Mouse (Mus musculus) midbrain, embryonic 12.5 days (tissue): ENCODE results near the gene Pde4d. TPM values are rescaled to one million over a fixed set of nuclear protein-coding genes. Genes with fewer than 3 reads are reported as not detected.
A peak's percentile ranks its signal among the peaks of the same experiment; 100 is the strongest.

Source experiments
- ATAC-seq: fragments of 200-750 bp; cut with Nextera tagmentation; 2 replicates; pipeline ENCODE4 v1.8.0; 2017; ENCODE audit warnings: low read depth, moderate TSS enrichment, moderate library complexity; ENCODE audit not compliant: low FRiP score
- H3K27ac ChIP-seq: fragments of 300-500 bp; sonication (generic); replicated peaks from 2 replicates; pipeline ENCODE4 v1.5.1; 2016; ENCODE audit warnings: mild to moderate bottlenecking
- H3K27me3 ChIP-seq: fragments of 300-500 bp; sonication (generic); 2 replicates; pipeline ENCODE4 v1.6.1; 2016; ENCODE audit warnings: mild to moderate bottlenecking
- H3K36me3 ChIP-seq: fragments of 300-500 bp; sonication (generic); 2 replicates; pipeline ENCODE4 v1.6.1; 2016
- H3K4me1 ChIP-seq: fragments of 300-500 bp; sonication (generic); 2 replicates; pipeline ENCODE4 v1.6.1; 2016
- H3K4me2 ChIP-seq: fragments of 300-500 bp; sonication (generic); replicated peaks from 2 replicates; pipeline ENCODE4 v1.6.1; 2016; ENCODE audit warnings: mild to moderate bottlenecking, moderate library complexity
- H3K4me3 ChIP-seq: fragments of 300-500 bp; sonication (generic); 2 replicates; pipeline ENCODE4 v1.5.1; 2016; ENCODE audit warnings: mild to moderate bottlenecking
- H3K9ac ChIP-seq: fragments of 300-500 bp; sonication (generic); replicated peaks from 2 replicates; pipeline ENCODE4 v1.6.1; 2016; ENCODE audit warnings: mild to moderate bottlenecking, moderate library complexity
- H3K9me3 ChIP-seq: fragments of 300-500 bp; sonication (generic); 2 replicates; pipeline ENCODE4 v1.6.1; 2016; ENCODE audit warnings: mild to moderate bottlenecking
- WGBS: fragments of 180-500 bp; shearing (Covaris S2); methylation state at CpG from one replicate; pipeline ENCODE4 v1.1.7; 2016; 5-methylcytosine and 5-hydroxymethylcytosine counted together
- polyA plus RNA-seq: library from polyadenylated mRNA; unstranded; fragments of >200 nt; fragmentation: Nextera tagmentation; extraction: Ambion mirVana; gene quantifications from 2 replicates; pipeline ENCODE4 v1.2.1, GENCODE M21; 2016

Pde4d gene
- polyA plus RNA-seq, 1 experiment from 2014 or later = 21.4 TPM

DNA sequence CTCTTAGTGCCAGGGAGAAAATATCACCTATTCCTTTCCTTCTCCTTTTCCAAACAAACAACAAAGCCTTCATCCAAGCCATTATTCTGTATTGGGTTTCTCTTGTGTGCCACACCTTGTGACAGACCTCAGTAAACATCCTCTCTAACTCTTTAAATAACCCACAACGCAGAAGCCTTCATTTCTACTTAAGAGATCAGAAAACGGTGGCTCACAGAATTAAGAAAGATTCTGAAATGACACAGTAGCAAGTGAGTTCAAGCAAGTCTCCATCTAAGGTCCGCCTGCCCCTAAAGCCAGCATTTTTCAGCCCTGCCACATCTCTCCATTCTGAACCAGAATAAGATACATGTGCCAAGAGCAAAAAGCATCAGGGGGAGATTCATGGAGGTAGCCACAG is 1370.4 kb downstream of the Pde4d start:
- no peaks in the 10 kb centered on the region for H3K9me3 ChIP-seq
- no peak overlapping the region for H3K27ac ChIP-seq
- peaks cover 34% of the 10 kb centered on the region for H3K4me1 ChIP-seq
- no peak for ATAC-seq
- no peak overlapping the region for H3K4me3 ChIP-seq
- H3K4me2 ChIP-seq = no peak overlapping the region
- H3K36me3 ChIP-seq = no peaks in the 10 kb centered on the region
- H3K27me3 ChIP-seq = no peaks in the 10 kb centered on the region
- no peak overlapping the region for H3K9ac ChIP-seq
- WGBS = 72% methylated on average over 3 of the region's 3 CpGs

DNA sequence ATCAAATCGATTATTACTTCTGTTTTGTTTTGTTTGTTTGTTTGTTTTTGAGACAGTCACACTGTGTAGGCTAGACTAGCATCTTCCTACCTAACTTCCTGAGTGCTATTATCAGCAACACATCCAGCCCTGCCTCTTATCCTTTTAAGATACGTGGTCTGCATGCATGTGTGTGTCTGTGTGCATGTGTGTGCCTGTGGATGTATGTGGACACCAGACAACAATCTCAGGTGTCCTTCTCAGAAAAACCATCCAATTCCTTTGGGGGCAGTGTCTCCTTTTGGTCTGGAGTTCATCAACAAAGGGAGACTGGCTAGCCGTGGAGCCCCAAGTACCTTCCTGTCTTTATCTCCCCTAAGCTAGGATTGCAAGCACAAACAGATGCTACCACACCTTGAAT is 1371.1 kb downstream of the Pde4d start:
- H3K36me3 ChIP-seq = no peaks in the 10 kb centered on the region
- H3K4me1 ChIP-seq = peaks cover 34% of the 10 kb centered on the region
- H3K27ac ChIP-seq = peak overlapping the region; percentile 93; the same call in 1 of the 2 replicates
- no peak overlapping the region for H3K9ac ChIP-seq
- no peaks in the 10 kb centered on the region for H3K9me3 ChIP-seq
- no peak overlapping the region for H3K4me2 ChIP-seq
- no peaks in the 10 kb centered on the region for H3K27me3 ChIP-seq
- no peak overlapping the region for H3K4me3 ChIP-seq
- ATAC-seq = no peak
- WGBS = 70% methylated on average over 3 of the region's 3 CpGs

DNA sequence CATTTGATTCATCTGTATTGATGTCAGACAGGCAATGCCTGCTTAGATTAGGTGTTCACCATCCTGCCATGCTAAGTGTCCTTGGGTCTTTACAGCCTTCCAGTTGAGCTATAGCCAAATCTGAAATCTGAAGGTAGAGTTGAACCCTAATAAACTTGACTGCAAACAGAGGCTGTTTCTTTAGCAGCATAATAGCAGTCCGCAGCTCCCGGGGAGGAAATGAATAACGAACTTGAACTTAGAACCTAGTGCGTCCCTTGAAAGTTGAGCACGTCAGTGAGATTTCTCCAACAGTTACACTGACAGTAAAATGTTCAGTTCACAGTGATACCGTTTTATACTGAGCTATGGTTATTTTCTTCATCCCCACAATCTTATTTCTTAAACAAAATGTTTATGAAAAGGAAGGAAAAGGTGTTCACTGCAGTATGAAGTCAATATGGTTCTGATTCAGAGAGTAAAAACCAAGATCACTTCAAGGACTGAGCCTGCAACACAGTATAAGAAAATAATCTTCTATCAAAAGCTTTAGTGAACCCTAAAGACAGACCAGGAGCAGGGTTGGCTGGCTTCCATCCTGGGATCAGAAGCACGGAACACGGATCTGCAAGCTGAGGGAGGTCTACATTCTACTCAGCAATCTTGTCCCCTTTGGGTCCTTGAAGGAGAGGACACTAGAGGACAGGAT is 1372.1 kb downstream of the Pde4d start:
- H3K4me2 ChIP-seq = peak overlapping the region; percentile 48
- WGBS = 17% methylated on average over 8 of the region's 8 CpGs
- peak overlapping the region; percentile 93 for H3K27ac ChIP-seq
- H3K4me1 ChIP-seq = peaks cover 34% of the 10 kb centered on the region
- no peaks in the 10 kb centered on the region for H3K9me3 ChIP-seq
- ATAC-seq = peak; percentile 71; the same call in 1 of the 2 replicates
- no peaks in the 10 kb centered on the region for H3K27me3 ChIP-seq
- no peaks in the 10 kb centered on the region for H3K36me3 ChIP-seq
- no peak overlapping the region for H3K9ac ChIP-seq
- peak overlapping the region; percentile 27 for H3K4me3 ChIP-seq

DNA sequence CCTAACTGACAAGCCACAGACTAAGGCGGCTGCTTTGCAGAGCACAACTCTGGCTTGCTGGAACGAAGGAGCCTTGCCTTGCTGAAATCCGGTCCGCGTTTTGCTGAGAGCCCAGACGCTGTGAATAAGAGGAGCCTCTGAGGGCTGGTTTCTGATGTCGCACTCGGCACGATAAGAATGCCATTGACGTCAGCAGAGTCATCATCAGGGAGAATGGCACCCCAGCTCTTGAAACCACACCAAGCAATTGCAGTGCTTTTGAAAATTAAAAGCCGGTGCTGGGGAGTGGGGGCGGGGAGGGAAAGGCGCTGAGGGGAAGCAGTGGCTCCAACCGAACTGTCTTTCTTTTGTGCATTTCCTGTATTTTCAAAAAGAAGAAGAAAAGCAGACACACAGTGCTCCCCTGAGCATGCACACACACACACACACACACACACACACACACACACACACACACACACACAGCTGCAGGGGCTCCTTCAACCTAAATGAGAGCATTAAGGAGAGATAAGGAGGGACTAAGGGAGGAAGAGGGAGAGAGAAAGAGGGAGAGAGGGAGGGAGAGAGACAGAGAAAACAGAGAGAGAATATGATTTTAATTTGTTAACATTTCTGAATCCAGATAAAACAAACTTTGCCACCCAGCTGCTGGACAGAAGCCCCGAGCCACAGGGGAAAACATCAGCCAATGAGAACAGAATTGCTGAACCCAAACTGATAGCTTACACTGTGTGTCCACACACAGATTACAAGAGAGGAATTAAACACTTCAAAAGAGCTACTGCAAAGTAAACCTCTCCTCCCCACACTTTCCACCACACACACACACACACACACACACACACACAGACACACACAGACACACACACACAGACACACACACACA is 1372.9 kb downstream of the Pde4d start:
- Histone ChIP-seq H3K4me1 (peaks cover 34% of the 10 kb centered on the region), H3K9me3 (no peaks in the 10 kb centered on the region), H3K9ac (peak overlapping the region; percentile 49; the same call in 1 of the 2 replicates), H3K27ac (peak overlapping the region; percentile 93), H3K4me3 (peak overlapping the region; percentile 27), H3K27me3 (no peaks in the 10 kb centered on the region), H3K4me2 (peak overlapping the region; percentile 48), H3K36me3 (no peaks in the 10 kb centered on the region)
- peak; percentile 95 for ATAC-seq
- 0% methylated on average over 15 of the region's 15 CpGs for WGBS

DNA sequence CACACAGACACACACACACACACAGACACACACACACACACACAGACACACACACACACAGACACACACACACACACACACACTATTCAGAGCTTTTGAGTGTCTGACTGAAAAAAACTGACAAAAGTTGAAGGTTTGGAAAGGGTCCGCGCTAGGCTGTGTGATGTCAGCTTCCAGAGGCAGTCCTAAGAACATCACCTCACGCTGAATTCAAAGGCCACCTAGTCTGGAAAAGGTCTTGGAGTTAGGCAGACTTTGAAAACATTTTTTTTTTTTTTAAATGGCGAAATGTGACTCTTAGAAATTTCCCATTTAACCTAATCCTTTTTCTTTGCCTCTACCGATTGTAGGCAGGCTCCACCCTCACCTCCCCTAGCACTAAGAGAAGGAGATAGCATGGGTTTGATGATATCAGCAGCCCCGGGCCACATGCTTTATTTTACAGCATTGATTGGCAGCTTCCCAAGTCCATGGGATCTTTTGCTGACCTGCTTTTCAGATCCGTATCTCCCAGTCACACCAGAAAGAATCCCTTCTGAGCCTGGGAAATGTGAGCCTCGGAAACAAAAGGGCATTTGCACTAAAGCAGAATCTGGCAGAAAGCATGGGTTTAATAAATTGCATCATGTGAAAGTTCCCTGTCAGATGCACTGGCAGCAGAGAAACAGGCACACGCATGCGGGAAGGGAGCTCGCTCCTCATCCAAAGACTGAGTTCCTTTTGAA is 1373.7 kb downstream of the Pde4d start:
- WGBS = 13% methylated on average over 11 of the region's 11 CpGs
- peak overlapping the region; percentile 48 for H3K4me2 ChIP-seq
- no peaks in the 10 kb centered on the region for H3K27me3 ChIP-seq
- peaks cover 34% of the 10 kb centered on the region for H3K4me1 ChIP-seq
- no peak overlapping the region; the same call in 1 of the 2 replicates for H3K9ac ChIP-seq
- H3K4me3 ChIP-seq = no peak overlapping the region
- ATAC-seq = 0 out of 2 replicates have a peak, but pooled peaks have one; percentile 13
- peak overlapping the region; percentile 93 for H3K27ac ChIP-seq
- H3K9me3 ChIP-seq = no peaks in the 10 kb centered on the region
- H3K36me3 ChIP-seq = no peaks in the 10 kb centered on the region

DNA sequence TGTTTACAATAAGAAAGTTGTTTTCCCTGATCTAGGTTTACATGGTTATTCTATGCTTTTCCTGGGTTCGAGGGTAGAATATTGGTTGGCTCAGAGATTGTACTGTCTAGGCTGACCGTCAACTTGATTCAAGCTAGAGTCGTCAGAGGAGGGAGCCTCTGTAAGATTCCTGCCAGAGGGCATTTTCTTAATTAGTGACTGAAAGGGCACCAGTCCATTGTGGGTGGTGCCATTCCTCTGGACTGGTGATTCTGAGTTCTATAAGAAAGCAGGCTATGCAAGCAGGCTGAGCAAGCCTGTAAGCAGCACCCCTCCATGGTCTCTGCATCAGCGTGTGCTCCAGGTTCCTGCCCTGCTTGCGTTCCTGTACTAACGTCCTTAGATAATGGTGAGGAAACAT is 1376.1 kb downstream of the Pde4d start:
- H3K4me3 ChIP-seq = no peak overlapping the region
- H3K4me1 ChIP-seq = peaks cover 34% of the 10 kb centered on the region
- H3K36me3 ChIP-seq = no peaks in the 10 kb centered on the region
- ATAC-seq = no peak
- no peak overlapping the region for H3K4me2 ChIP-seq
- WGBS = 90% methylated on average over 6 of the region's 6 CpGs
- no peaks in the 10 kb centered on the region for H3K27me3 ChIP-seq
- no peaks in the 10 kb centered on the region for H3K9me3 ChIP-seq
- no peak overlapping the region for H3K9ac ChIP-seq
- H3K27ac ChIP-seq = no peak overlapping the region

DNA sequence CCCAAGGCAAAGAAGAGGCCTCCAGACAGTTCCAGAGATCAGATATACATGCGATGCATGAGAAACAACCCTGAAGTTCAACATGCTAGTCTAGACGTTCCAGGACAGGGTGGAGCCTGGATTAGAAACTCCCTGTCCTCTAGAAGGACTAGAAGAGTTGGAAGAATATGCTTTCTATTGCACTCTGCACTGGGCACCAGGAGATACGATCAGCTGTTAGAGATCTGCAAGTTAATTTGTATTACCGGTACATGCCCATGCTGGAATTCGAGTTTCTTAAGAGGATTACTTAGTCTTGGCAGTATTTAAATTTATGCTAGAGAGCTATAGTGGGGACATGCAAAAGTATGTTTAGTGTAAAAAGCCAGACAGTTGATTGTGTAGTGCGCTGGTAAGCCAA is 1377.6 kb downstream of the Pde4d start:
- H3K4me1 ChIP-seq = peaks cover 24% of the 10 kb centered on the region
- H3K9ac ChIP-seq = no peak overlapping the region
- H3K27ac ChIP-seq = no peak overlapping the region
- ATAC-seq = no peak
- H3K9me3 ChIP-seq = no peaks in the 10 kb centered on the region
- 82% methylated on average over 6 of the region's 6 CpGs for WGBS
- H3K27me3 ChIP-seq = no peaks in the 10 kb centered on the region
- H3K36me3 ChIP-seq = no peaks in the 10 kb centered on the region
- no peak overlapping the region for H3K4me2 ChIP-seq
- no peak overlapping the region for H3K4me3 ChIP-seq

DNA sequence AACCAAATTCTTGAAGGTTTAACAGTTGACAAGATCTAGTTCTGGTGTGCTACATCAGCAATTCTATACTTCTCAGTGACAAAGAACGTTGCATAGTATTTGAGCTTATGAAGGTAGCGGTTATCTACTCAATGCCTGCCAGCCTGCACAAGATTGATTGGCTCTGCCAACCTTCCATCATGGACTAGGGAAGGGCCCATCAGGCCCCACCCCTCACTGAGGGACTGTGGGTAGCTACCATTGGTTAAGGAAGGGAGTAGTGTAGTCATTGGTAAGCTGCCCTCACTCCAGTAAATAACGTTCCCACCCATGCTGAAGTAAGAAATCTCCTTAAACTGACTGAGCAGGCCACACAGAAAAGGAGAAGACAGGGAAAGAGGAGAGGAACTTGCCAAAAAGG is 1378.2 kb downstream of the Pde4d start:
- 92% methylated on average over 3 of the region's 3 CpGs for WGBS
- Histone ChIP-seq H3K4me1 (peaks cover 21% of the 10 kb centered on the region), H3K4me2 (no peak overlapping the region), H3K27me3 (no peaks in the 10 kb centered on the region), H3K36me3 (no peaks in the 10 kb centered on the region), H3K9ac (no peak overlapping the region), H3K9me3 (no peaks in the 10 kb centered on the region), H3K4me3 (no peak overlapping the region), H3K27ac (no peak overlapping the region)
- no peak for ATAC-seq

DNA sequence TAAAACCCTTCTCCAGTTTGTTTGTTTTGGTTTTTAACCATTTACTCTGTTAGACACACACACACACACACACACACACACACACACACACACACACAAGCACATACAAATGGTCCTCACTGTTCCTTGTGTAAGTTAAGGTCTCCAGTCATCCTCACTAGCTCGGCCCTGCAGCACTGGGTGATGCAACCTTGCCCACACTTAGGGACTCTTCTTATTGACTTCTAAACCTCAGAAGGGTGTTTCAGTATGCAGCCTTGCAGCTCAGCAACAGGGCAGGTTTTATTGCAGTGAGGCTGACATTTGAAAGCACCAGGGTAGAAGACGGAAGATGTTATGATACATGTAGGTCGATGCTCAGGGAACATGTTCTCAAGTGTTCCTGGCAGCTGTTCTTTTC is 1379.7 kb downstream of the Pde4d start:
- no peak overlapping the region for H3K9ac ChIP-seq
- 83% methylated on average over 3 of the region's 3 CpGs for whole genome bisulfite sequencing

DNA sequence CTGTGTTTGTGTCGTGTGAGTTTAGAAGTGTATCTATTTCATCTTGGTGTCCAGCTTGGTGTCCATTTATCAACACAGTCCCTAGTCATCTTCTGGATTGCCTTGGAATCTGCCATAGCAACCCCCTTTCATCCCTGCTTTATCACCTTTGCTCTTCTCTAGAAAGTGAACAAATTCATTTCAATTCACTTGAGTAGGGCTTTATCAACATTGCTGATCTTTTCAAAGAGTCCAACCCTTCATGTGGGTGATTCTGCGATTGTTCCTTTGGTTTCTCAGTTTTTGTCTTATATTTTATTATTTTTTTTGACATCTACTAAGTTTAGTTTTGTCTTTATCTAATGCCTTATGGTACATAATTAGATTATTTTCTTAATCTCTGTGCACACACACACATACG is 1385.2 kb downstream of the Pde4d start:
- Histone ChIP-seq H3K27ac (no peak overlapping the region), H3K4me2 (no peak overlapping the region), H3K9me3 (no peaks in the 10 kb centered on the region), H3K4me3 (no peak overlapping the region), H3K4me1 (no peaks in the 10 kb centered on the region), H3K27me3 (no peaks in the 10 kb centered on the region), H3K9ac (no peak overlapping the region), H3K36me3 (no peaks in the 10 kb centered on the region)
- no peak for ATAC-seq
- 95% methylated on average over 3 of the region's 3 CpGs for WGBS

More for the DNA sequence above, 1379.7 kb downstream of the Pde4d start:
- no peak overlapping the region for H3K4me3 ChIP-seq
- no peaks in the 10 kb centered on the region for H3K9me3 ChIP-seq
- H3K27ac ChIP-seq = no peak overlapping the region
- H3K36me3 ChIP-seq = no peaks in the 10 kb centered on the region
- peaks cover 6% of the 10 kb centered on the region for H3K4me1 ChIP-seq
- ATAC-seq = no peak
- no peaks in the 10 kb centered on the region for H3K27me3 ChIP-seq
- H3K4me2 ChIP-seq = no peak overlapping the region

DNA sequence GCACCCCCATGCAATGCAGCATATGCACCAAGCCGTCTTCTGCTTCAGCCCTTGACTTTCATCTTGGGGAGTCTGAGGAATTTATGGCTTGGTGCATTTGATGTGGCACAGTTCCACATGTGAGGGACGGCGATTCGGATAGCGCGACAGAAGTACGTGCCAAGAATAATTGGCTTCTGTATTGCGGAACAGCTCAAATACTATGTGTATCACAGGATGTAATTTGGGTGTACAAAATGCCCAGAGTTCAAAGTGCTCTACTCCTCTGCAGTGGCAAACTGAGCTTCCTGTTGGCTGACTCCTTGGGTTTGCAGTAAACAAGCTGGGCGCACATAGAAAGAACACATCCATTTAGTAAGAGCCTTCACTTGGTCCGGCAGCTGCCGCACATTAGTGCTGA is 1387.7 kb downstream of the Pde4d start:
- Histone ChIP-seq H3K27me3 (no peaks in the 10 kb centered on the region), H3K9me3 (no peaks in the 10 kb centered on the region), H3K36me3 (no peaks in the 10 kb centered on the region), H3K4me2 (no peak overlapping the region), H3K9ac (no peak overlapping the region), H3K27ac (no peak overlapping the region), H3K4me3 (no peak overlapping the region), H3K4me1 (no peaks in the 10 kb centered on the region)
- WGBS = 94% methylated on average over 11 of the region's 11 CpGs
- ATAC-seq = no peak

DNA sequence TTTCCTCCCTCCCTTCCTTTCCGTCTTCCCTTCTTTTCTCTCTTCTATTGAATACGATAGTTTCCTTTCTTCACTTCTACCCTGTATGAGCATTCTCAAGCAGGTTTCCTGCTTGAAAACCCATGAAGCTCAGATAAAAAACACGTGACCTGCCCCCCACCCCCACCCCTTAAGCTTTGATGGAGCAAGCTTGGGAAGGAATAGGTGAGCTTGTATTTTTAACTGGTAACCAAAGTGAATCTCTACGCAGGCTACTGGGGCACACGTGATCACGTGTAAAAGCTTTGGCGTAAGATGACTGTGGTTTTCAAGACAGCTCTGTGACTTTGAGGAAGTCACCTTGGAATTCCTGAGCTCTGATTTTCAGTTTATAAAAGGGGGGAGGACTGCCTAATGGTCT is 1388.2 kb downstream of the Pde4d start:
- no peak overlapping the region for H3K27ac ChIP-seq
- no peak overlapping the region for H3K4me3 ChIP-seq
- no peaks in the 10 kb centered on the region for H3K27me3 ChIP-seq
- WGBS = 92% methylated on average over 7 of the region's 7 CpGs
- no peaks in the 10 kb centered on the region for H3K4me1 ChIP-seq
- H3K4me2 ChIP-seq = no peak overlapping the region
- H3K36me3 ChIP-seq = no peaks in the 10 kb centered on the region
- H3K9me3 ChIP-seq = no peaks in the 10 kb centered on the region
- H3K9ac ChIP-seq = no peak overlapping the region
- ATAC-seq = no peak
